Mouse (Mus musculus): ENCODE measurements at regions not wholly inside any gene's neighbourhood (a gene's known extent, or its start where the extent isn't known, plus 50 kb on each side); places are given as distances from the start of the nearest gene placed in this dataset.

DNA sequence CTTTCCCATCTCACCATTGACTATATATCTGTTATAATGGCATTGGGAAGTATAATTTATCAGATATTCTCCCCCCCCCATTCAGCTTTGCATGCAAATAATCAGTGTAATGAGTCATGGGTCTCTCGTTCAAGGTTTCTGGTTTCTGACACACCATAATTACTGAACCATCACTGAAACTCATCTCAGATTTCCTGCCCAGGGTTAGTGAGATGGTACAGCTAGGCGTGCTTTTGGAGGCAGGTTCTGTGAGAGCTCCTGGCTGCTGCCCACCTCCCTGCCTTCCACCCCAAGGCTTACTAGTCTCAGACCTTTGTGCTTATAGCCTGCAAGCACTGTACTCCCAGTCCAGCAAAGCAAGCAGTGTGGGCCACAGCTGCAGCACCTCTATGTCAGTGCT is 122.5 kb upstream of the Nampt start:
- TF ChIP-seq CTCF (IDR thresholded peaks at IDR 0.05; ENCODE audit: low read depth, low read length) (no peak), POLR2A (IDR thresholded peaks at IDR 0.05; ENCODE audit: extremely low read depth, insufficient read depth, low read length) (no peak)

Measured in liver, adult 2 months (tissue).